Mouse (Mus musculus): ENCODE data around the gene Pnpla7.

DNA sequence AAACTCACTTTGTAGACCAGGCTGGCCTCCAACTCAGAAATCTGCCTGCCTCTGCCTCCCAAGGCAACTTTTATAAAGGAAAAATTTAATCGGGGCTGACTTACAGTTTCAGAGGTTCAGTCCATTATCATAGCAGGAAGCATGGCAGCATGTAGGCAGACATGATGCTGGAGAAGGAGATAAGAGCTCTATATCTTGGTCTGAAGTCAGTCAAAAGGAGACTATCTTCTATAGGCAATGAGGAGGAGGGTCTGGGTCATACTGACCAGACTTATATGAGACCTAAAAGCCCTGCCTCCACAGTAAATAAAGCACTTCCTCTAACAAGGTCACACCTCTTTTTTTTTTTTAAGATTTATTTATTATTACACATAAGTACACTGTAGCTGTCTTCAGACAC, 88.5 kb downstream of the Pnpla7 start:
- TF ChIP-seq CTCF (IDR thresholded peaks at IDR 0.05; ENCODE audit: insufficient read depth, low read length) (no peak), POLR2A (IDR thresholded peaks at IDR 0.05; ENCODE audit: borderline replicate concordance, extremely low read depth, low read depth, low read length) (no peak)
